Mouse (Mus musculus) lung, embryonic 14.5 days (tissue): ENCODE measurements around the gene Wdr70. TPM values are rescaled to one million over a fixed set of nuclear protein-coding genes. Genes with fewer than 3 reads are reported as not detected.

Experiments used
- ATAC-seq: fragments of 200-750 bp; cut with Nextera tagmentation; 2 replicates; pipeline ENCODE4 v1.8.0; 2017; ENCODE audit warnings: mild to moderate bottlenecking, moderate TSS enrichment, moderate library complexity; ENCODE audit not compliant: insufficient read depth
- DNase-seq: peaks from one replicate; pipeline ENCODE4 v3.0.0-alpha.2; 2015
- H3K27ac ChIP-seq: fragments of 300-500 bp; sonication (generic); 2 replicates; pipeline ENCODE4 v1.5.1; 2014; ENCODE audit warnings: low read depth, mild to moderate bottlenecking, moderate library complexity
- H3K27me3 ChIP-seq: fragments of 300-500 bp; sonication (generic); 2 replicates; pipeline ENCODE4 v1.6.1; 2014; ENCODE audit warnings: low read length, control low read depth; ENCODE audit not compliant: insufficient read depth
- H3K36me3 ChIP-seq: fragments of 300-500 bp; sonication (generic); 2 replicates; pipeline ENCODE4 v1.6.1; 2014; ENCODE audit warnings: control low read depth; ENCODE audit not compliant: insufficient read depth
- H3K4me1 ChIP-seq: fragments of 300-500 bp; sonication (generic); 2 replicates; pipeline ENCODE4 v1.6.1; 2014; ENCODE audit warnings: antibody characterized with exemption, control low read depth; ENCODE audit not compliant: insufficient read depth
- H3K4me2 ChIP-seq: fragments of 300-500 bp; sonication (generic); 2 replicates; pipeline ENCODE4 v1.6.1; 2014; ENCODE audit warnings: mild to moderate bottlenecking
- H3K4me3 ChIP-seq: fragments of 300-500 bp; sonication (generic); 2 replicates; pipeline ENCODE4 v1.5.1; 2014; ENCODE audit warnings: low read depth, low read length
- H3K9ac ChIP-seq: fragments of 300-500 bp; sonication (generic); 2 replicates; pipeline ENCODE4 v1.6.1; 2014
- H3K9me3 ChIP-seq: fragments of 300-500 bp; sonication (generic); 2 replicates; pipeline ENCODE4 v1.6.1; 2016; ENCODE audit warnings: low read depth, low read length, control low read depth
- CTCF ChIP-seq: IDR thresholded peaks from 2 replicates; pipeline ENCODE4 v1.5.1; 2016; ENCODE audit warnings: antibody characterized with exemption, low read depth
- WGBS: fragments of 180-500 bp; shearing (Covaris S2); extraction: QIAGEN DNeasy Blood & Tissue Kit; methylation state at CpG from one replicate; pipeline ENCODE4 v1.1.7; 2014; 5-methylcytosine and 5-hydroxymethylcytosine counted together
- microRNA-seq: library from miRNA; unstranded; fragments of <30 nt; microRNA quantifications from one replicate; pipeline ENCODE4, GENCODE M21; 2016; ENCODE audit warnings: borderline number of aligned reads
- polyA plus RNA-seq: library from polyadenylated mRNA; unstranded; fragments of >200 nt; fragmentation: Nextera tagmentation; extraction: Ambion mirVana; gene quantifications from 2 replicates; pipeline ENCODE4 v1.2.1, GENCODE M21; 2014

Wdr70 gene
- polyA plus RNA-seq, 1 experiment from 2014 or later = 52.7 TPM

DNA sequence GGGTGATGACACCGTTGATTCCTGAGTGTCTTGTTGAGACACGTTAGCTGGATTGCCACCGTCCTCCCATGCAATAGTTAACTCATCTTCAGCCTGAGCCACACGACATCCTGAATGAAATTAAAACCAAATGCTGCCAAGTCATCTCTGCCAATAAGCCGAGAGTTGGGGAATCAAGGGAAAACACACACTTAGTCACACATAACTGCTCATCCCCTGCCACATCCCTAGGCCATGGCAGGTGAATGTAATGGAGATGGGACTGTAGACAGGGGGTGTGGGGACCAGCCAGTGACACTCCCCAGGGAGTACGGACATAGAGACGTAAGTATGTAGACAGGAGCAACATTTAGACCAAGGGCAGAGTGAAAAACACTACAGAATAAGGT is 260.1 kb downstream of the Wdr70 start:
- H3K27ac ChIP-seq = no peak overlapping the region
- H3K36me3 ChIP-seq = no peaks in the 10 kb centered on the region
- H3K4me2 ChIP-seq = no peak overlapping the region
- WGBS = 63% methylated on average over 7 of the region's 7 CpGs
- H3K9me3 ChIP-seq = no peaks in the 10 kb centered on the region
- no peak overlapping the region for H3K9ac ChIP-seq
- DNase-seq (no peak), ATAC-seq (no peak)
- H3K4me1 ChIP-seq = no peaks in the 10 kb centered on the region
- no peak overlapping the region for H3K4me3 ChIP-seq
- TF ChIP-seq CTCF = no peak
- H3K27me3 ChIP-seq = no peaks in the 10 kb centered on the region

DNA sequence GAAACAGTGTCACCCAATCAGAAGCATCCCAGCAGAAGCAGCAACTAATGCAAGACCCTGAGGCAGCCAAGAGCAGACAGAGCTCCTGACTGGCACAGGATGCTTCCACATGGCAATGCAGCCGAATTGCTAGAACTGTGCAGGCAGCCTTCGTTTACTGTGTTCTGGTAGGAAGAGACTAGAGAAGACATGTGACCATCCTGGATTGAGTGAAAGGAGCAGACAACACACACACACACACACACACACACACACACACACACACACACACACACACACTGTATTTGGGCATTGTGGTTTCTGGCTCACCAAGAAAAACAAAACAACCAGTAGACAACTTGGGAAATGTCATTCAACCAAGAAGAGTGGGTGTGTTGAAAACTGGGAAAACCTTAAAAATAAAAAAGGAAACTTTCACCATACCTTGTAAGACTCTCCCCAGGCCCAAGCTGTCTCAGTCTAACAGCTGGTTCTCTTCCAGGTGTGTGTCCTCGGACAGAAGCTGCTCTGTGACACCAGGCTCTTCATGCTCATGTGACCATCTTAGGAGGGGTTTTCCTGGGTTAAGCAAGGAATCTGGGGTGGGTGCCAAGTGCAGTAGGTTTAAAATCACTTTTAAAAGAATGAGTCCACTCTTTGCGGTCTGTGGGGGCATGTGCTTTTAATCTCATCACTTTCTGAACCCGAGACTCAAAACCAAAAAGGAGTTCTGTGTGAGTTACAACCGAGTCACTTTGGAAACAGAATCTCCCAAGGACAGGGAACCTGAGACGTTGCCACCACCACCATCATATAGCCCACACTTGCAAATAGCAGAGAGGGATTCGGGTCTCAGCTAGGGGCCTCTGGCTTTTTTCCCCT is 260.7 kb downstream of the Wdr70 start:
- Histone ChIP-seq H3K27me3 (no peaks in the 10 kb centered on the region), H3K36me3 (no peaks in the 10 kb centered on the region), H3K9me3 (no peaks in the 10 kb centered on the region), H3K4me3 (no peak overlapping the region), H3K4me2 (no peak overlapping the region), H3K27ac (no peak overlapping the region), H3K4me1 (no peaks in the 10 kb centered on the region), H3K9ac (no peak overlapping the region)
- no peak for ATAC-seq
- 66% methylated on average over 8 of the region's 8 CpGs for WGBS
- DNase-seq = no peak
- no peak for TF ChIP-seq CTCF

DNA sequence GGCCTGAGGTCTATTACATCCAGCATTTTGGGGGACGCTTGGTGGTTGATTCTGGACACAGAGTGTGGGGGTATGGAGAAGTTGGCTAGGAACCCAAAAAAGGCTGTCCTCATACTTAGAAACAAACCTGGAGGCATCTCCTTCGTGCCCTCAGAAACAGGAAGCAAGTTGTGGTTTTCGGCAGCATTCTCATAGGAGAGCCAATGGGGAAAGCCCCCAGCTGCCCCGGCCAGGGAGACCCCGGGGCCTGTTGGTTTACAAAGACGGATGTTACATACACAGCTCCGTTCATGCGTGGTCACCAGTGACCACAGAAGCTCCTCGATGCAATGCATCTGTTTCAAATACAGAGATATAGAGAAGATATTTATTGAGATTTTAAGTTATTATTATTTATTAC is 263.6 kb downstream of the Wdr70 start:
- 85% methylated on average over 9 of the region's 9 CpGs for WGBS
- no peak overlapping the region for H3K4me2 ChIP-seq
- no peaks in the 10 kb centered on the region for H3K9me3 ChIP-seq
- no peak overlapping the region for H3K27ac ChIP-seq
- ATAC-seq = no peak
- H3K36me3 ChIP-seq = no peaks in the 10 kb centered on the region
- no peak overlapping the region for H3K9ac ChIP-seq
- H3K4me1 ChIP-seq = no peaks in the 10 kb centered on the region
- no peaks in the 10 kb centered on the region for H3K27me3 ChIP-seq
- no peak overlapping the region for H3K4me3 ChIP-seq
- no peak for TF ChIP-seq CTCF
- DNase-seq = no peak

DNA sequence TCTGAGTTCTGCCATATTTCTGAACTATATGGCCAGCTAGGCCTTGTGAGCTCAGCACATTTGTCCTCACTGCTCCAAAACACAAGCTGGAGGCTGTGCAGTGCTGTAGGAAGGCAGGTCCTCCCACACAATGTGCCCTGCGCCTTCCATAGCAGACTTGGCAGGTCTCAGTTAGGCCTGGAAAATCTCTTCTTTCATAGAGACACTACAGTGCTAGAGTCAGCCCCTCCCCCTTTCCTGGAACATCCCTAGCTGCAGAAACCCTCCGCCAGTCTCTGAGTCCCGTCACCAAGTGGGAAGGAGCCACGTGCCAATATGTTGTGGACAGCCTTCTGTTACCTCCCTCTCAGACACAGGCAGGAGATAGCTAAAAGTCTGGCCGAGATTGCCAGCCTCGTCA is 273.5 kb downstream of the Wdr70 start:
- Histone ChIP-seq H3K27ac (no peak overlapping the region), H3K9ac (no peak overlapping the region), H3K9me3 (no peaks in the 10 kb centered on the region), H3K4me1 (no peaks in the 10 kb centered on the region), H3K4me3 (no peak overlapping the region), H3K4me2 (no peak overlapping the region), H3K27me3 (no peaks in the 10 kb centered on the region), H3K36me3 (no peaks in the 10 kb centered on the region)
- no peak for TF ChIP-seq CTCF
- ATAC-seq (no peak), DNase-seq (peak; percentile 46)
- WGBS = 38% methylated on average over 6 of the region's 6 CpGs

DNA sequence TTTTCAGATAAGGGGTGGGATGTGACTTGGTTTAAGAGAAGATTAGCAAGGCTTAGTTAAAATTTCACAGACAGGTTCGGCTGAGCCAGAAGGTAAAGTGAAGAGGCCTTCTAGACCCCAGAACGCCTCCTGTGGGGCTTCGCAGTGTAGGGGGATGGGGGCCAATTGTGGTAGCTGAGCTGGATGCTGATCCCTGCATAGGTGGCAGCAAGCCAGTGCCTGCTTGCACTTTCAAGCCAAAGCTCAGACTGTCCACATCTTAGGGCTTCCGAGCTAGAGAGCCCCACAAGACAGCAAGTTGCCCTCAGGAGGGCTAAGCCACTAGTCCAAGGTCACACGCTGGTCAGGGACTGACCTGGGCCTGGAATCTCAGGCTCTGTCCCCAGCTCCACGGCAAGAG is 275.1 kb downstream of the Wdr70 start:
- Histone ChIP-seq H3K4me3 (no peak overlapping the region), H3K9ac (no peak overlapping the region), H3K4me1 (no peaks in the 10 kb centered on the region), H3K4me2 (no peak overlapping the region), H3K27ac (no peak overlapping the region), H3K36me3 (no peaks in the 10 kb centered on the region), H3K9me3 (no peaks in the 10 kb centered on the region), H3K27me3 (no peaks in the 10 kb centered on the region)
- DNase-seq = no peak
- WGBS = 69% methylated on average over 6 of the region's 6 CpGs
- no peak for TF ChIP-seq CTCF
- ATAC-seq = no peak

Small RNAs within 50 kb of the gene (microRNA-seq; reads per million reads assigned to microRNA genes)
- gene Gm27529 = not detected

Other genes starting within 250 kb of the Wdr70 start
- 26.0 and 27.5 TPM in 2 replicates for gene Nup155, start 10.1 kb upstream of the Wdr70 start, polyA plus RNA-seq
- 13.8 and 14.9 TPM in 2 replicates for gene Cplane1, start 69.9 kb upstream of the Wdr70 start, polyA plus RNA-seq